Mouse (Mus musculus) left cerebral cortex, adult 9 months (tissue): ENCODE data around the gene Renbp.

Source experiments
- DNase-seq, 2 experiments: peaks; one replicate each; pipeline ENCODE4 v3.0.0; 2022; ENCODE audit warnings: low spot score in 2 of 2

The Renbp gene

GRCm38 (mm10) chrX:73930402-73931062 is at the start of gene Renbp:
Gene Renbp (minus strand): TSS chrX:73930850.
- DNase-seq, result peak in 1 of 2 experiments; percentile 21

- no peak for DNase-seq
Observed at GRCm38 (mm10) chrX:73977783-73978182, 47.1 kb upstream of the Renbp start.

GRCm38 (mm10) chrX:73976283-73976682 is 45.6 kb upstream of the Renbp start:
- DNase-seq, result no peak

GRCm38 (mm10) chrX:73972774-73973173 is 42.1 kb upstream of the Renbp start:
- no peak for DNase-seq

GRCm38 (mm10) chrX:73970781-73971180 is 40.1 kb upstream of the Renbp start:
- DNase-seq, result no peak

- DNase-seq, result no peak
Observed at GRCm38 (mm10) chrX:73969729-73970128, 39.1 kb upstream of the Renbp start.

GRCm38 (mm10) chrX:73969167-73969566 is 38.5 kb upstream of the Renbp start:
- no peak for DNase-seq

- DNase-seq, result peak; percentile 83 to 90
Observed at GRCm38 (mm10) chrX:73967177-73968075, 36.8 kb upstream of the Renbp start.

GRCm38 (mm10) chrX:73966248-73967176 is 35.9 kb upstream of the Renbp start, which contains the start of gene Hcfc1:
Gene Hcfc1 (minus strand): TSS chrX:73966357.
- peak; percentile 71 to 91 for DNase-seq

GRCm38 (mm10) chrX:73965307-73965706 is 34.7 kb upstream of the Renbp start:
- DNase-seq, result peak; percentile 30 to 62

GRCm38 (mm10) chrX:73964363-73964762 is 33.7 kb upstream of the Renbp start:
- no peak for DNase-seq

GRCm38 (mm10) chrX:73954988-73955387 is 24.3 kb upstream of the Renbp start:
- no peak for DNase-seq

GRCm38 (mm10) chrX:73952603-73953002 is 22.0 kb upstream of the Renbp start:
- DNase-seq, result no peak

- no peak for DNase-seq
Observed at GRCm38 (mm10) chrX:73949341-73949740, 18.7 kb upstream of the Renbp start.

GRCm38 (mm10) chrX:73948647-73949046 is 18.0 kb upstream of the Renbp start:
- peak in 1 of 2 experiments; percentile 72 for DNase-seq

GRCm38 (mm10) chrX:73946896-73947295 is 16.2 kb upstream of the Renbp start:
- DNase-seq, result no peak

- no peak for DNase-seq
Observed at GRCm38 (mm10) chrX:73942294-73942693, 11.6 kb upstream of the Renbp start.

- no peak for DNase-seq
Observed at GRCm38 (mm10) chrX:73941860-73942259, 11.2 kb upstream of the Renbp start.

- DNase-seq, result no peak
Observed at GRCm38 (mm10) chrX:73931871-73932270, 1.2 kb upstream of the Renbp start.

GRCm38 (mm10) chrX:73922550-73922882 is 8.1 kb downstream of the Renbp start:
- no peak for DNase-seq

GRCm38 (mm10) chrX:73921823-73922549 is 8.7 kb downstream of the Renbp start, which contains the start of the genes Arhgap4 and Naa10:
Gene Arhgap4 (minus strand): TSS chrX:73921870.
Gene Naa10 (minus strand): TSS chrX:73921944.
- DNase-seq, result peak; percentile 77 to 86
